Mouse (Mus musculus) bone marrow, adult 2 months (tissue): ENCODE data around the gene Hoxd9.

ENCODE experiments used
- CTCF ChIP-seq: fragments of 200-500 bp; IDR thresholded peaks from 2 replicates; pipeline ENCODE4 v1.5.1; 2011; ENCODE audit warnings: low read length, control low read depth; ENCODE audit not compliant: control insufficient read depth, insufficient read depth
- POLR2A ChIP-seq: fragments of 200-500 bp; IDR thresholded peaks from 2 replicates; pipeline ENCODE4 v1.6.1; 2011; ENCODE audit warnings: low read depth, mild to moderate bottlenecking, control low read depth, low read length, borderline replicate concordance; ENCODE audit not compliant: control insufficient read depth

- TF ChIP-seq POLR2A (no peak), CTCF (no peak)
Observed at GRCm38 (mm10) chr2:74731799-74732512, 34.4 kb downstream of the Hoxd9 start.
